Mouse (Mus musculus) right cerebral cortex, postnatal 10 days (tissue): ENCODE measurements around the gene Sub1.

Experiments
- DNase-seq, 2 experiments: peaks; one replicate each; pipeline ENCODE4 v3.0.0; 2021; ENCODE audit warnings: low spot score in 2 of 2

Gene Sub1

GRCm38 (mm10) chr15:11966367-11966766 is 30.4 kb downstream of the Sub1 start:
- peak in 1 of 2 experiments; percentile 67 for DNase-seq

DNA sequence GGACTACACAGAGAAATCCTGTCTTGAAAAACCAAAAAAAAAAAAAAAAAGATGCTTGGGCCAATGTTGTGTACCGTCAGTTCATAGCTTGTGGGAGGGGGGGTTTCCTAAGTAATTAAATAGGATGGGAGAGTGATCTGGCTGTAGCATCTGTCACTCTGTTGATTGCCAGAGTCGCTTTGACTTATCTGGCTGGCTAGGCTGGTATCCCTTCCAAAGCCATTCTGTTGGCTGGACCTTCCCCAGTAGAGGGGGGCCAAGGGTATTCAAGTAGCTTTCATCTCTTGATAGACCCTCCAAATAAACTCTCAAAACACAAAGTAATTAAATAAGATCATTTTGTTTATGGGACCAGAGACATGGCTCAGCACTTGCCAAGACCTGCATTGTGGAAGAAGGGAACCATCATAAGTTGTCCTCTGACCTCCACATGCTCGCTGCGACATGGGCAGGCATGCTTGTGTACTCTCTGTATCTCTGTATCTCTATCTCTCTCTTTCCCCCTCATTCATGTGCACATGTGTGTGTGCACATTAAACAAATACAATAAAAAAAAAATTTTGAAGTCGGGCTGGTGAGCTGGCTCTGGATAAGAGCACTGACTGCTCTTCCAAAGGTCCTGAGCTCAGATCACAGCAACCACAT is 31.5 kb downstream of the Sub1 start:
- no peak for DNase-seq

GRCm38 (mm10) chr15:11963791-11964525 is 32.8 kb downstream of the Sub1 start:
- DNase-seq, result no peak

DNA sequence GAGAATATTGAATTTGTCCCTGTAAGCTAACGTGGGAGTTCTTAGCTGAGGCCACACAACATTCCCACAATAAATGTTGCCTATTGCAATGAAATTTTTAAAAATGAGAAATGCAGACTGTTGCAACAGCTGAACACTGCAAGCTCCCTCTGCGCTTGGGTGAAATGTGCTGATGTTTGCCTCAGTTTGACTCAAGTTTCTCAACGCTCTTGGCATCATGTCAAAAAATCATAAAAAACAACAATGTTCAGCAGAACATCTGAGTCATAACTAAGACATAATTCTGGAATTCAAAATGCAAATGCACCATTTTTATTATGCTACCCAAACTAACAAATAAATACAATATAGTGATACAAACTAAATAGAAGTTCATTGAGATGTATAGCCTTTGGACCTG is 37.1 kb downstream of the Sub1 start:
- no peak for DNase-seq

DNA sequence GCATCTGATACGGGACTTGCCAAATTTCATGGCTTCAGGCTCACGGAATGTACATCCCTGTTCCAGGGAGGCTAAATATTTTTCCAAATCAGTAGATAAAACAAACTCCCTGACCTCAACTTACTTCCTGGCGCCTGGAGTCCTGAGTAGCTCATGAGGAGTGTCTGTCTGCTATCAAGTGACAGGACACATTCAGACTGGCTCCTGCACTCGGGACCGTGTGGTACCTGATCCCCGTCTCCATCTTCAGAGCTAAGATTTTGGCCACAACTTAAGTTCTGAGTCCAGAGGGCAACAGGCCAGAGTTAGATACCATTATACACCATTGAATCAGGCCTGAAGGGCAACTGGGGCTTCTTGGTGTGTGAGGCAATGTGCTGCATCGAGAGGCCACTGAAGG is 40.7 kb downstream of the Sub1 start:
- no peak for DNase-seq

DNA sequence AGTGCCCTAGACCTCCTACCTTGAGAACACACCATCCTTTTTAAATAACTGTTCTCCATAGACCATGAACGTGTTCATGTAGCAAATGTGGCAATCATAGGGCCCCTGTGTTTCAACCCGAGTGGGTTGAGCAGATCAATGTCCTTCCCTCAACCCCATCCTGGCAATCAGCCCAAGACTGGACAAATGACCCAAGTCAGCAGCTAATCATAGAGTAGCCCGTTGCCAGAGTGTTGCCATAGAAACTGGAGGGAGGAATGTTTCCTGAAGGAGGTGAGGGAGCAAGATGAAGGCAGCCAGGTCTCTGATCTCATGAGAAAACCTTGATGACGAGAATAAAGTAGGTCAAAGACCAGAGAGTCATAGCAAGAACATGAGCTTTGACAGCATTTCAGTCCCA is 42.6 kb downstream of the Sub1 start:
- DNase-seq, result no peak

- no peak for DNase-seq
These were observed 44.6 kb downstream of the Sub1 start for GRCm38 (mm10) chr15:11952159-11952558.

DNA sequence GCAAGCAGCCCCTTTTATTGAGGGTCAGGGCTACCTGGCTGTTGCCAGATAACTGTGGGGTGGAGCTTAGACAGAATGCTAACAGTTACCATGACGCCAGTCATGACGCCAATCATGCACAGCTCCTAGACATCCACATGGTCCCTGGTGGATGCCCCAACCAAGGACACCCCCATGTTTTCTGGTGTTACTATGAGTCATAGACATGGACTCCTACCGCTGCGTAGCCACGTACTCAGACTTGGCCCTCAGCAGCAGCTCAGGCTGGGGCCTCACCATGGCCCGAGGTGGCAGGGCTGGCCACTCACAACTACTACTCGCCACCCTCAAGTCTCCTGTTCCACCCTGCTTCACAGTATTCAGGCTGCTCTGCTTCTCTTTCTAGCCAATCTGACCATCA is 45.6 kb downstream of the Sub1 start:
- no peak for DNase-seq

GRCm38 (mm10) chr15:11950144-11950543 is 46.6 kb downstream of the Sub1 start:
- DNase-seq, result no peak

DNA sequence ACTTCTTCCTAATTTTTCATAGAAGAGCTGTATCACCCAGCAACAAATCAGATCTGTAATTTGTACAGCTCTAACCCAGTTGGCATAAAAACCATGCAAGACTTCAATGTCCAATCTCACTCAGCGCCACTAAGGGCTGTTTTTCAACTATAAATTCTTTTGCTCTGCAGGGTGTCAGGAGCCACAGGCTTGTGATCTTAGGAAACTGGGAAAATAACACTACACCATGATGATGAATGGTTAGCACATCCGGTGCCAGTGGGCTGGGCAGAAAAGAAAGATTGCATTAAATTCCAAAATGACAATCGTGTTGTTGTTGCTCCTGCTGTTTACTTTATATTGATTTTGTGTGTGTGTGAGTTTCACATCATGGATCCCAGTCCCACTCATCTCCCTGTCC is 47.3 kb downstream of the Sub1 start:
- DNase-seq, result no peak

DNA sequence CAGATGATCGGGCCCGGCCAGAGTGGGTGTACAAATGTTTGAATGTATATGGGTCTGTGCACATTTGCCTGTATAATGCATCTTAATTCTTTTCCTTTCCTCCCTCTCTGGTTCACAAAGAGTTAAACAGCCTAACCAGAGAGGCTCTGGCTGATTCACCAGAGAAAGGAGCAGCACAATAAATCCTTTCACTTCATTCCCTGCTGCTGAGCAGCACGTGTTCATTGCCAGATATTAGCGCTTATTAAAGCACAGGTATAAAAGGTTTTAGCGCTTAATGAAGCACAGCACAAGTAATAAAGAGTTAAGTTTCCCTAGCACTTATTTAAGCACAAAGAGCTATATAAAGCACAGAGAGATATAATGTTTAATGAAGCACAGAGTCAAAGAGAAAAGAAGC is 55.9 kb downstream of the Sub1 start:
- DNase-seq, result no peak
